Mouse (Mus musculus) urinary bladder, postnatal 10 days (tissue): ENCODE results near the gene Anxa4.

Experiments used
- DNase-seq: peaks from one replicate; pipeline ENCODE4 v3.0.0; 2022; ENCODE audit warnings: low spot score

Gene Anxa4

GRCm38 (mm10) chr6:86800467-86800866 is 7.1 kb upstream of the Anxa4 start:
- no peak for DNase-seq

DNA sequence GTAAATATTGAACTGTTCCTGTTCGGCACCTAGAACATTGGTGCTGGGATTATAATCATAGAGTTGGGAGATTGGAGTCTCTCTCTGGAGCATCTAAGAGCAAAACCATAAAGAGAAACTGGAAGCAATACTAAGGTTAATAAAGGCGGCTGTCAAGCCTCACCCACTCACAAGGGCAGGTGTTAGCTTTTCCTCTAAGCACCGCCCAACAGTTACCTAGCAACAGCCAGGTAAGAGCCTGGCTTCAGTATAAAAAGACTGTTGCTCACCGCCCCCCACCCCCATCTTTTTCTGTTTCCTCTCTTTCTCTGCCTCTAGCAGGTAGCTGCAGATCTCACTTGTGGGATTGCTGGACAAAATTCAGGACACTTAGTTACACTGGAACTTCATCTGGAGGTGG is 4.1 kb upstream of the Anxa4 start:
- no peak for DNase-seq

- DNase-seq, result no peak
Observed at GRCm38 (mm10) chr6:86793957-86794356, 573 bp upstream of the Anxa4 start.

GRCm38 (mm10) chr6:86790351-86790943 is 2.9 kb downstream of the Anxa4 start:
- no peak for DNase-seq

DNA sequence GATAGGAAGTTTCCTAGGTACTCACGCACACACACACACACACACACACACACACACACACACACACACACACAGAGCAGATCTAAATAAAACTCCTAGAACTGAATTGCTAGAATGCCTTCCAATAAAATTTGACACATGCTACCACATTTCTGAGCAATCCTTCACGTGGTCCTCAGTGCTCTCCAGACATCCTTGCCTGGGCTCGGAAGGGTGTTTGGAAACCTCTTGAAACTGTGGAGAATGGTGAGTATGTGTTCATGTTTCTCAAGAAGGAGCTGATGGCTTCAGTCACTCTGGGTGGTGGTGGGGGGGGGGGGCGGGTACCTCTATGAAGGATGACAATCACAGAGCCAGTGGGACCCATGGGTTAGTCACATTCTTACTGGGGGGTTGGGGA is 5.1 kb downstream of the Anxa4 start:
- DNase-seq, result no peak

DNA sequence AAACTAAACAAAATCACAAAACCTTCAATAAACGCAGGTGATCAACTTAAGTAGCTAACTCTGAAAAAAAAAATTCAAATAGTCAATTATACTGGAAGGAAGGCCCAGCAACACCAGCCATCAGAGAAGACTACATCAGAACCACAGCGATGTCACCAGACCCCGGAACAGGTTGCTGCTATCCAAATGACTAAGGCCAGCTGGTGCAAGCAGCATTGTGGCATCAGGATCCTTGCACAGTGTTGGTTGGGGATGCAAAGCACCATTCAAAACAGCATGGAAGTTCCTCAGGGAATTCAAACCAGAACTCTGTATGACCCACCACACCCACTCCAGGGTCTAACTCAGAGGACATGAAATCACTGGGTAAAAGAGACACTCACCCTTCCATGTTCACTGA is 6.8 kb downstream of the Anxa4 start:
- DNase-seq, result no peak

GRCm38 (mm10) chr6:86784739-86785138 is 8.6 kb downstream of the Anxa4 start:
- no peak for DNase-seq

GRCm38 (mm10) chr6:86782342-86782741 is 11.0 kb downstream of the Anxa4 start:
- DNase-seq, result no peak

DNA sequence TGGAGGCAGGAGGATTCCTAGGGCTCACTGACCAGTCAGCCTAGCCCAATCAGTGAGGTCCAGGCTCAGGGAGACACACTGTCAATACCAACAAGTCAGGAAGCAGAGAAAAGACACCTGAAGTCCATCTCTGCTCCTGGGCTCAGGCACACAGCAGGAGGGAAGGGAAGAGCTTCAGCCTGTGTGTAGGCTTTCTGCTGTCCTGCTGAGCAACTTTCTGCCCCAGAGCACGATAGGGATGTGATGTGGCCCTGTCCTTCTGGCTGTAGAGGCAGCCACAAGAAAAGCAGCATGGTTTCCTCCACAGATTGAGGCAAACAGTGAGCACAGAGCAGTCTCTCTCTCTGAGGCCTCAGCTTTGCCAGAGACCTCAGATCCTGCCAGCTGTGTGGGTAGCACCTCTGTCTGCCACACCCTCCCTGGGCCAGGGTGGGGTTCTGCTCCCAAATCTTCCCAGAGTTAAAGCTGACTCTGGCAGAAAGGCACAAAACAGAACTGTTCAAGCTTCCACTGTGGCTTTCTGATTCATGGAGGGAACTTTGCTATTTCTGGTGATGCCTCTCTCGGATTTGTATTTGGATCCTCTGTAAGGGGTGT is 11.9 kb downstream of the Anxa4 start:
- no peak for DNase-seq

DNA sequence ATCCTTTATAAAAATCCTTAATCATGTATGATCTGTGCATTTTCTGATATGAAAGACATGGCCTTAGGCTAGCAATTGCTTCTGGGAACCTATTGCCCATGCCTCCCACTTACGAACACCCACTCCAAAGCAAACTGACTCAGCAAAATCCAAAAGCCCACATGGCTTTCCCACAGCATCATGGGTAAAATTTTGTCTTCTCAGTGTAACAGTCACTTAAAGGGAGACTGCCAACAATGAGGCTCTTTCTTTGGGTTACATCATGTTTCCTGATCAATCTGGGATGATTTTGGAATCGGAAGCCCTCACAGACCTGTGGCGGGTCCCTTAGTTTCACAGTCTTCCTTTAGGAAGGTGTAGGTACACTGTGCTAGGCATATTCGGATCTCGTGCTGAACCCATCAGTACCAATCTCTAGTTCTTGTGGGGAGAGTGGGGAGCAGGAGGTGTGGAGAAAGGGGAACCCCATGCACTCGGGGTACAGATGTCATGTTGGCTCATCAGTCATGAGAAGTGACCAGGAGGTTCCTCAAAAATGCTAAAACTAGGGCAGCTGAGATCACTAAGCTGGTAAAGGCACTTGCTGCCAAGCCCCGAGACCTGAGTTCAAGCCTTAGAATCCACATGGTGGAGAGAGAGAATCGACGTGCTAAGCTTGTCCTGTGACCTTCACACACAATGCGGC is 14.3 kb downstream of the Anxa4 start:
- DNase-seq, result no peak

GRCm38 (mm10) chr6:86777181-86777580 is 16.2 kb downstream of the Anxa4 start:
- DNase-seq, result no peak

- DNase-seq, result no peak
Observed at GRCm38 (mm10) chr6:86776706-86777071, 16.7 kb downstream of the Anxa4 start.

DNA sequence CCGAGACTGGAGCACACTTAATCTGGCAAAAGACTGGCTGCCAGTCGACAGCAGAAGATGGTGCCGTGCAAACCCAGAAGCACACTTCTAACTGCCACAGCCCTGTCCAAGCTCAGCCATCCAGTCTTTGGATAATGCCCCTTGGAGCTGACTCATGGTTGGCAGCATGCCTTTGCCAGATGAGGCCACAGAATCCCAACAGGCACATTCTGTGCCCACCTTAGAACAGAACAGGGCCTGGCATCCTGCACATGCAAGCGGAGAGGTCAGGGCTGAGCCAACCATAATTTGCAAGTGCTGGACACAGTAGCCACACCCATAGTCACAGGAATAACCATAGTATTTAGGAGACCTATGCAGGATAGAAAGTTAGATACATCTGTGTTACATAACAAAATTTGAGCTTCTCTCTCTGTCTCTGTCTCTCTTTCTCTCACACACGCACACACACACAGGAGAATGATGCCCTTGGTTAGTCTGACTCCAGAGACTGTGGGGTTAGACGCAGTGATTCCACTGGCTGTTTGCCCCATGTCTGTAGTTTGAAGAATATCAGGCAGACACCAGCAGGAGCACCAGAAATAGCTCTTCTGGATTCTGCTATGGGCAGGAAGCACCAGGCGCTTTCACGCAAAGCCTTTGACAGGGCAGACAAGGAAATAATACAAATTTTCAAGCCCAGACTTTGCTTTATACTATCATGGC is 17.2 kb downstream of the Anxa4 start:
- no peak for DNase-seq

DNA sequence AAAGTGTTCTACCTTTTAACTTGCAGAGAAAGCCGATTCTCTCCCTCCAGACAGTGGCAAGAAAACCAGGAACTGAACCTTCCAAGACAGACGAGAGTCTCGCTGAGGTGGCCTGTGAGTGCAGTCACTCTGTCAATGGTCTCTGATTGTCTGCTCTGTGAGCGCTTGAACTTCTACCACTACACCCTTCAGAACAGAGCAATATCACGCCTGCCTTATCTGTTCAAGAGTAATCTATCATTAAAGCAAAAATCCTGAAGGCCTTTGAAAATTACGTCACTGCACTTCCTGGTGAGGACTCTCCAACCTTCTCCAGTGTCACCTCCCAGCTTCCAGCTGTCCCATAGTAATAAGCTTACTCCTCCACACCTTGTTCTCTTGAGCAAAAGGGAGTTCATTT is 18.4 kb downstream of the Anxa4 start:
- no peak for DNase-seq

- DNase-seq, result no peak
Observed at GRCm38 (mm10) chr6:86773830-86774229, 19.6 kb downstream of the Anxa4 start.

DNA sequence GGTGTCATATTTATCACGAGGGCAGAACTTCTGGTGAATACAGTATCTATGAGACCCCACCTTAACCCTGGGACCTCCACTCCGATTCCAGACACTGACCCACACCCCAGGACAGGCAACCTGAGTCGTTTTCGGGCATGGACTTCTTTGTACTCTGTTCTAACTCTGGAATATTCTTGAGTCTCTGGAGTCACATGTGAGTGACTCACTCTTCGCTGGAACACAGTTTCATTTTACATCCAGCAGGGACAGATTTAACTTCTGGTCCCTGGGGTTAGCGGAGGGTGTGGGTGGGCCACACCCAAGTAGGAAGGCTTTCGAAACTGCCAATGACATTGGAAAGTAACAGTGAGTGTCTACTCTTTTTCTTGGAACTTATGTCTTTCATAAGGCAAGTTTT is 20.8 kb downstream of the Anxa4 start:
- DNase-seq, result no peak

DNA sequence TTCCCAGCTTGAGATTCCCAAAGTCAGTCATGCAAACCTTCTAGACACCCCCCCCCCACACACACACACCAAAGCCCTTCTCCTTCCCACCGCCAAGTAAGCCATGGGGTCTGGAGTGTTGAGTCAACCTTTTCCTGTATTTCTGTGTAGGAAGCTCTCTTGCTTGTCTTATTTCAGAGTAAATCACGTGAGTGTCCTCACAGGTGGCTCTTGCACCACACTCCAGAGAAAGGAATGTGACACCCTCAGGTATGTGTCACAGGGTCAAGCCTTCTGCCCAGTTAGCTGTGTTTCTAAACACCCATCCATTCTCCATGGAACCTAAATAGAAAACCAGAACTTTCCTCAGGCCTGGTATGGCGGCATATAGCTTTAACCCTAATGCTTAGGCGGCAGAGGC is 24.4 kb downstream of the Anxa4 start:
- no peak for DNase-seq

GRCm38 (mm10) chr6:86768186-86768776 is 25.1 kb downstream of the Anxa4 start:
- DNase-seq, result no peak

GRCm38 (mm10) chr6:86767465-86767864 is 25.9 kb downstream of the Anxa4 start:
- DNase-seq, result no peak

- no peak for DNase-seq
Observed at GRCm38 (mm10) chr6:86765637-86766059, 27.7 kb downstream of the Anxa4 start.

DNA sequence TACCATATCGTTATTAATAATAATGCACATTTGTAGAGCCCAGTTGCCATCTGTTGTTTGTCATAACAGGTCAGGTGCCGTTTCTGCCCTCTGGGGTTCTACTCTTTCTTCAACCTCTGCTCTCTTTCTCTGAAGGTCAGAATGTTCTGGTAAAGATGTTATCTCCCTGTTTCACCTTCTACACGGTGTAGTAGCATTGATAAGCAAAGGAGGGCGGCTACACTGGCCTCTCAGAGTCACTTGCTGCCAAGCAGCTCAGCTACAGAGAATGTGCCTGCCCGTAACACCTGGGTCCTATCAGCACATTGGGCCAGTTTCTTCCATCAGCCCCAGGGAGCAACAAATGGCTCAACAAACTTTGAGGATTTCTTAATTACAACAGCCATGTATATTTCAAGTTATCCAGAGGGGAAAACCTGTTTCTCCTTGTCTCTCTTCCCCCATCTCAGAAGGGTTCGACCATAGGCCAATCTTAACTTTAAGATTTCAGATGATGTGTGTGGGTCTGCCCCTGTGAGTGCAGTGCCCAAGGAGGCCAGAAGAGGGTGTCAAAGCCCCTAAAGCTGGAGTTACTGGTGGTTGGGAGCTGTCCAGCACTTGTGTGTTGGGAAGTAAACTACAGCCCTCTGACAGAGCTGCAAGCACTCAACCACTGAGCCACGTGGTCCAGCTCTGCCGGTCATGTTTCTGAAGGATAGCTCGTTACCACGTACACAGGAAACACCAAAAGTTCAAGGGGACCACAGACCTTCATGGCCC is 39.1 kb downstream of the Anxa4 start:
- no peak for DNase-seq
